ENCODE assay signal across 18 mouse cellular contexts in the genomic region with DNA sequence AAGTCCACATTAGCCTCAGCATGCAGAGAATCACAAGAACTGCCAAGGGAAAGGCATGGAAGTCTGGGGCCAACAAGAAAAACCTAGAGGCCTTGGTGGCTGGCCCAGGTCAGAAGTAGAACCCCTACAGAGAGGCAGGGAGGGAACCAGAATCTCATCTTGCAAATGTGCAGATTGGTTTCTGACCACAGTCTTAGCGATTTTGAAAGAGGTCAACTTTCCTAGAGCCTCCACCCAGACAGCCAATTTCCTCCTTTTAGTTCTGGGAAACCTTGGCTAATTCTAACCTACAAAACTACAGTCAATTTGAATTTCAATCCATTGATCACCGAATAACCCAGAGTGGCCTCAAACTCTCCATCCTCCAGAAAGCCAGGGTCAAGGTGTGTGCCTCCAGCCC. TPM values are rescaled to one million over a fixed set of nuclear protein-coding genes. Genes with fewer than 3 reads are reported as not detected.
DNase-seq lines count a peak whose midpoint lies in the region; ATAC-seq and TF ChIP-seq lines count a peak whose summit lies in the region.
"Had no signal": no experiment of that assay in that cellular context is flagged by ENCODE, and none has a peak within 500 bp of the region (broad histone marks: within the 10 kb centered on the region; RNA-seq: fewer than 3 reads in every experiment).

No protein-coding gene starts in this region.

- no peak for ATAC-seq in intestine, postnatal 0 days
- ATAC-seq in hindbrain, embryonic 16.5 days = no peak
- ATAC-seq: inflammation-experienced regulatory T-cells, adult 6 months; midbrain, embryonic 15.5 days had no signal

- no peaks in the 10 kb centered on the region for H3K27me3 ChIP-seq in kidney, adult 2 months (replicated peaks; ENCODE audit: control insufficient read depth, insufficient read depth, low read length)
- H3K27me3 ChIP-seq in testis, adult 2 months (ENCODE audit: control insufficient read depth, insufficient read depth, low read length) = no peaks in the 10 kb centered on the region
- no peaks in the 10 kb centered on the region for H3K27me3 ChIP-seq in intestine, postnatal 0 days (replicated peaks; ENCODE audit: control insufficient read depth, insufficient read depth, low read length)
- no peaks in the 10 kb centered on the region for H3K27me3 ChIP-seq in hindbrain, embryonic 16.5 days (replicated peaks; ENCODE audit: control insufficient read depth, insufficient read depth, low read length)
- H3K27me3 ChIP-seq in limb, embryonic 10.5 days (ENCODE audit: low read depth, poor library complexity, severe bottlenecking) = no peaks in the 10 kb centered on the region
- H3K27me3 ChIP-seq: forebrain, embryonic 12.5 days; limb, embryonic 15.5 days; liver, embryonic 15.5 days; midbrain, embryonic 15.5 days had no signal

- H3K9ac ChIP-seq in intestine, postnatal 0 days (ENCODE audit: low read depth, low read length) = no peak overlapping the region
- no peak overlapping the region for H3K9ac ChIP-seq in hindbrain, embryonic 16.5 days (ENCODE audit: low read depth, low read length)
- H3K9ac ChIP-seq: forebrain, embryonic 12.5 days; limb, embryonic 15.5 days; liver, embryonic 15.5 days; midbrain, embryonic 15.5 days had no signal

- H3K4me3 ChIP-seq in kidney, adult 2 months (ENCODE audit: insufficient read depth, low read depth, low read length) = no peak overlapping the region
- H3K4me3 ChIP-seq in testis, adult 2 months (ENCODE audit: control insufficient read depth, low read depth, low read length) = no peak overlapping the region
- no peak overlapping the region for H3K4me3 ChIP-seq in intestine, postnatal 0 days (ENCODE audit: low read depth, low read length)
- no peak overlapping the region for H3K4me3 ChIP-seq in hindbrain, embryonic 16.5 days (ENCODE audit: low read length)
- H3K4me3 ChIP-seq in limb, embryonic 10.5 days = no peak overlapping the region
- H3K4me3 ChIP-seq: embryonic facial prominence, embryonic 10.5 days; forebrain, embryonic 12.5 days; limb, embryonic 15.5 days; liver, embryonic 15.5 days; midbrain, embryonic 15.5 days had no signal

- no peak for DNase-seq in kidney, adult 2 months
- no peak for DNase-seq in kidney, postnatal 10 days
- DNase-seq in testis, postnatal 10 days (ENCODE audit: low spot score) = no peak
- no peak for DNase-seq in thymus, postnatal 36 days
- no peak for DNase-seq in limb, embryonic 10.5 days (ENCODE audit: low spot score)
- DNase-seq: cerebellum, adult 2 months; gastrocnemius, postnatal 10 days; right cerebral cortex, postnatal 14 days; thymus, postnatal 14 days had no signal

- no peak overlapping the region for H3K4me2 ChIP-seq in intestine, postnatal 0 days (replicated peaks; ENCODE audit: low read depth)
- no peak overlapping the region for H3K4me2 ChIP-seq in hindbrain, embryonic 16.5 days (ENCODE audit: low read length)
- H3K4me2 ChIP-seq: forebrain, embryonic 12.5 days; limb, embryonic 15.5 days; liver, embryonic 15.5 days; midbrain, embryonic 15.5 days had no signal

- 58% methylated on average over 2 of the region's 2 CpGs for WGBS in kidney, adult 2 months
- 77% methylated on average over 2 of the region's 2 CpGs for WGBS in intestine, postnatal 0 days
- WGBS in hindbrain, embryonic 16.5 days = 77% methylated on average over 2 of the region's 2 CpGs
- 70% methylated on average over 2 of the region's 2 CpGs for WGBS in limb, embryonic 10.5 days

- peak overlapping the region; percentile 86 for H3K27ac ChIP-seq in kidney, adult 2 months (ENCODE audit: insufficient read depth, low read depth, low read length)
- H3K27ac ChIP-seq in testis, adult 2 months (ENCODE audit: control insufficient read depth, insufficient read depth, low read depth, low read length) = peak overlapping the region; percentile 10; the same call in 1 of the 2 replicates
- H3K27ac ChIP-seq in intestine, postnatal 0 days (ENCODE audit: low read depth, low read length) = peak overlapping the region; percentile 60; the same call in 1 of the 2 replicates
- H3K27ac ChIP-seq in hindbrain, embryonic 16.5 days (ENCODE audit: low read depth, low read length) = no peak overlapping the region
- no peak overlapping the region for H3K27ac ChIP-seq in limb, embryonic 10.5 days
- H3K27ac ChIP-seq: embryonic facial prominence, embryonic 10.5 days; forebrain, embryonic 12.5 days; liver, embryonic 15.5 days; midbrain, embryonic 15.5 days had no signal

- no peaks in the 10 kb centered on the region for H3K36me3 ChIP-seq in kidney, adult 2 months (ENCODE audit: control insufficient read depth, insufficient read depth, low read length)
- H3K36me3 ChIP-seq in testis, adult 2 months (ENCODE audit: control insufficient read depth, insufficient read depth, low read length) = no peaks in the 10 kb centered on the region
- no peaks in the 10 kb centered on the region for H3K36me3 ChIP-seq in intestine, postnatal 0 days (ENCODE audit: control insufficient read depth, insufficient read depth)
- H3K36me3 ChIP-seq in hindbrain, embryonic 16.5 days (ENCODE audit: control insufficient read depth, insufficient read depth, low read length) = no peaks in the 10 kb centered on the region
- no peaks in the 10 kb centered on the region for H3K36me3 ChIP-seq in limb, embryonic 10.5 days
- H3K36me3 ChIP-seq: embryonic facial prominence, embryonic 10.5 days; forebrain, embryonic 12.5 days; limb, embryonic 15.5 days; liver, embryonic 15.5 days; midbrain, embryonic 15.5 days had no signal

- no peak for TF ChIP-seq CTCF in kidney, adult 2 months (conservative IDR thresholded peaks at IDR 0.05; ENCODE audit: insufficient read depth, insufficient read length, low read depth, low read length)
- no peak for TF ChIP-seq CTCF in testis, adult 2 months (IDR thresholded peaks at IDR 0.05; ENCODE audit: control insufficient read depth, insufficient read depth, insufficient replicate concordance, low read depth, low read length)
- TF ChIP-seq CTCF in intestine, postnatal 0 days (IDR thresholded peaks at IDR 0.05; ENCODE audit: low read depth) = no peak

- TF ChIP-seq POLR2A in kidney, adult 2 months (IDR thresholded peaks at IDR 0.05; ENCODE audit: low read depth, low read length) = no peak
- no peak for TF ChIP-seq POLR2A in testis, adult 2 months (IDR thresholded peaks at IDR 0.05; ENCODE audit: control insufficient read depth, low read depth, low read length)

- H3K9me3 ChIP-seq in intestine, postnatal 0 days (ENCODE audit: control insufficient read depth) = no peaks in the 10 kb centered on the region
- H3K9me3 ChIP-seq in hindbrain, embryonic 16.5 days (ENCODE audit: control insufficient read depth, low read length) = no peaks in the 10 kb centered on the region
- no peaks in the 10 kb centered on the region for H3K9me3 ChIP-seq in limb, embryonic 10.5 days (replicated peaks)
- H3K9me3 ChIP-seq: embryonic facial prominence, embryonic 10.5 days; forebrain, embryonic 12.5 days; limb, embryonic 15.5 days; liver, embryonic 15.5 days; midbrain, embryonic 15.5 days had no signal

- peaks cover 22% of the 10 kb centered on the region for H3K4me1 ChIP-seq in kidney, adult 2 months (ENCODE audit: control insufficient read depth, insufficient read depth, low read length)
- H3K4me1 ChIP-seq in testis, adult 2 months (ENCODE audit: control insufficient read depth, insufficient read depth, low read length) = peaks cover 10% of the 10 kb centered on the region
- peaks cover 3% of the 10 kb centered on the region for H3K4me1 ChIP-seq in intestine, postnatal 0 days (replicated peaks; ENCODE audit: control insufficient read depth, insufficient read depth, low read length)
- H3K4me1 ChIP-seq in hindbrain, embryonic 16.5 days (ENCODE audit: control insufficient read depth, insufficient read depth, low read depth, low read length) = no peaks in the 10 kb centered on the region
- H3K4me1 ChIP-seq in limb, embryonic 10.5 days = peaks cover 8% of the 10 kb centered on the region
- H3K4me1 ChIP-seq: forebrain, embryonic 12.5 days; midbrain, embryonic 15.5 days had no signal

RNA-seq across cellular contexts. Expression of a gene that starts 16.4 kb away (rescaled TPM):
- polyA plus RNA-seq in kidney, adult 2 months (2012; rRNA removed) = 17.4 and 23.6 TPM in 2 replicates
- 37.6 and 52.4 TPM in 2 replicates for polyA plus RNA-seq in testis, adult 2 months (2012; rRNA removed)
- polyA plus RNA-seq in intestine, postnatal 0 days (2015; fragmentation: Nextera tagmentation; extraction: Ambion mirVana) = 15.7 and 15.8 TPM in 2 replicates
- 1.8 and 2.3 TPM in 2 replicates for polyA plus RNA-seq in hindbrain, embryonic 16.5 days (2015; fragmentation: Nextera tagmentation; extraction: Ambion mirVana)
- polyA plus RNA-seq in limb, embryonic 10.5 days (2016; fragmentation: Nextera tagmentation; extraction: Ambion mirVana) = 0.77 and 1.3 TPM in 2 replicates

RNA-seq across cellular contexts. Expression of a gene that starts 32.7 kb away (rescaled TPM):
- polyA plus RNA-seq in kidney, adult 2 months (2012; rRNA removed) = 14.2 and 16.2 TPM in 2 replicates
- polyA plus RNA-seq in testis, adult 2 months (2012; rRNA removed) = 175 and 190 TPM in 2 replicates
- polyA plus RNA-seq in intestine, postnatal 0 days (2015; fragmentation: Nextera tagmentation; extraction: Ambion mirVana) = 14.5 and 14.9 TPM in 2 replicates
- 43.4 and 45.9 TPM in 2 replicates for polyA plus RNA-seq in hindbrain, embryonic 16.5 days (2015; fragmentation: Nextera tagmentation; extraction: Ambion mirVana)
- polyA plus RNA-seq in limb, embryonic 10.5 days (2016; fragmentation: Nextera tagmentation; extraction: Ambion mirVana) = 35.0 and 37.9 TPM in 2 replicates

Comparison
In these comparisons a context has a peak if more than half of its experiments do, and no peak if none do; other contexts are left out.
1. H3K27ac ChIP-seq: peak in kidney, adult 2 months (single experiment), testis, adult 2 months (single experiment) and intestine, postnatal 0 days (single experiment); none in hindbrain, embryonic 16.5 days (single experiment) and limb, embryonic 10.5 days (single experiment).